In genomic region chr6:125377042-125377441, GRCm38 (mm10) we compare ENCODE assay signal across 18 mouse cellular contexts. TPM values are rescaled to one million over a fixed set of nuclear protein-coding genes. Genes with fewer than 3 reads are reported as not detected.
DNase-seq lines count a peak whose midpoint lies in the region; ATAC-seq and TF ChIP-seq lines count a peak whose summit lies in the region.
"Had no signal": no experiment of that assay in that cellular context is flagged by ENCODE, and none has a peak within 500 bp of the region (broad histone marks: within the 10 kb centered on the region; RNA-seq: fewer than 3 reads in every experiment).

No protein-coding gene starts in this region.

- peak; percentile 39; the same call in 1 of the 2 replicates for ATAC-seq in hindbrain, embryonic 12.5 days (ENCODE audit: low FRiP score)
- ATAC-seq in hindbrain, postnatal 0 days, result no peak
- ATAC-seq: forebrain, embryonic 13.5 days; midbrain, embryonic 15.5 days had no signal

- 39% methylated on average over 6 of the region's 6 CpGs for WGBS in hindbrain, embryonic 12.5 days
- WGBS in hindbrain, postnatal 0 days, result 41% methylated on average over 6 of the region's 6 CpGs

- no peaks in the 10 kb centered on the region for H3K9me3 ChIP-seq in hindbrain, embryonic 12.5 days (replicated peaks)
- no peaks in the 10 kb centered on the region for H3K9me3 ChIP-seq in hindbrain, postnatal 0 days (ENCODE audit: low read length)
- H3K9me3 ChIP-seq: forebrain, embryonic 13.5 days; heart, embryonic 15.5 days; hindbrain, embryonic 13.5 days; midbrain, embryonic 15.5 days had no signal

- H3K4me2 ChIP-seq in hindbrain, embryonic 12.5 days (replicated peaks), result no peak overlapping the region
- no peak overlapping the region for H3K4me2 ChIP-seq in hindbrain, postnatal 0 days (ENCODE audit: low read depth, low read length)
- H3K4me2 ChIP-seq: forebrain, embryonic 13.5 days; heart, embryonic 15.5 days; hindbrain, embryonic 13.5 days; midbrain, embryonic 15.5 days had no signal

- H3K9ac ChIP-seq in hindbrain, embryonic 12.5 days, result no peak overlapping the region
- H3K9ac ChIP-seq in hindbrain, postnatal 0 days (replicated peaks; ENCODE audit: low read length), result no peak overlapping the region
- H3K9ac ChIP-seq: forebrain, embryonic 13.5 days; heart, embryonic 15.5 days; hindbrain, embryonic 13.5 days; midbrain, embryonic 15.5 days had no signal

- peaks cover 32% of the 10 kb centered on the region for H3K4me1 ChIP-seq in hindbrain, embryonic 12.5 days
- H3K4me1 ChIP-seq in hindbrain, postnatal 0 days (ENCODE audit: insufficient read depth, low read length), result 0 out of 2 replicates have a peak, but pooled peaks cover 6% of the 10 kb centered on the region

- no peaks in the 10 kb centered on the region for H3K36me3 ChIP-seq in hindbrain, embryonic 12.5 days
- H3K36me3 ChIP-seq in hindbrain, postnatal 0 days (ENCODE audit: insufficient read depth, low read length), result no peaks in the 10 kb centered on the region
- H3K36me3 ChIP-seq: heart, embryonic 15.5 days; hindbrain, embryonic 13.5 days; midbrain, embryonic 15.5 days had no signal

- H3K27me3 ChIP-seq in hindbrain, embryonic 12.5 days, result peaks cover 69% of the 10 kb centered on the region
- peaks cover 34% of the 10 kb centered on the region for H3K27me3 ChIP-seq in hindbrain, postnatal 0 days (ENCODE audit: insufficient read depth, low read length)

- H3K4me3 ChIP-seq in hindbrain, embryonic 12.5 days, result no peak overlapping the region
- no peak overlapping the region for H3K4me3 ChIP-seq in hindbrain, postnatal 0 days (ENCODE audit: low read length)
- H3K4me3 ChIP-seq: forebrain, embryonic 13.5 days; gastrocnemius, adult 2 months; heart, embryonic 15.5 days; hindbrain, embryonic 13.5 days; midbrain, embryonic 15.5 days had no signal

- TF ChIP-seq CTCF in hindbrain, postnatal 0 days (IDR thresholded peaks at IDR 0.05; ENCODE audit: low read depth), result no peak

- DNase-seq in hindbrain, postnatal 0 days (ENCODE audit: low spot score), result no peak
- DNase-seq in 3T3-L1 (ENCODE audit: low read depth, low spot score), result peak; percentile 76
- DNase-seq in NIH3T3 (ENCODE audit: low read depth), result peak; percentile 68
- DNase-seq in mesoderm, embryonic 11.5 days (ENCODE audit: low read depth, low spot score), result peak; percentile 54
- no peak for DNase-seq in ovary, adult 18-20 months (ENCODE audit: low spot score)
- no peak for DNase-seq in lung, postnatal 10 days
- DNase-seq: cerebellum, adult 11 months; cerebellum, postnatal 36 days; gastrocnemius, adult 2 months; heart, adult 18-20 months; lung, adult 2 months; spleen, adult 18-20 months had no signal

- no peak overlapping the region for H3K27ac ChIP-seq in hindbrain, embryonic 12.5 days
- H3K27ac ChIP-seq in hindbrain, postnatal 0 days, result no peak overlapping the region
- H3K27ac ChIP-seq: forebrain, embryonic 13.5 days; gastrocnemius, adult 2 months; heart, embryonic 15.5 days; hindbrain, embryonic 13.5 days; macrophage; midbrain, embryonic 15.5 days had no signal

RNA-seq across cellular contexts. Expression of gene Plekhg6, which starts 3.6 kb away (rescaled TPM):
- 0.18 and 0.22 TPM in 2 replicates for polyA plus RNA-seq in hindbrain, embryonic 12.5 days (2016; fragmentation: Nextera tagmentation; extraction: Ambion mirVana)
- 0.68 and 0.86 TPM in 2 replicates for total RNA-seq in hindbrain, postnatal 0 days (2014; rRNA removed)
- 0.32 and 0.74 TPM in 2 replicates for polyA plus RNA-seq in hindbrain, postnatal 0 days (2015; fragmentation: Nextera tagmentation; extraction: Ambion mirVana)
- total RNA-seq: gastrocnemius, adult 2 months; heart, adult 18-20 months had no signal
- polyA plus RNA-seq: macrophage had no signal

RNA-seq across cellular contexts. Expression of gene Tnfrsf1a, which starts 27.9 kb away (rescaled TPM):
- 29.9 and 32.6 TPM in 2 replicates for polyA plus RNA-seq in hindbrain, embryonic 12.5 days (2016; fragmentation: Nextera tagmentation; extraction: Ambion mirVana)
- 12.2 and 18.0 TPM in 2 replicates for total RNA-seq in hindbrain, postnatal 0 days (2014; rRNA removed)
- polyA plus RNA-seq in hindbrain, postnatal 0 days (2015; fragmentation: Nextera tagmentation; extraction: Ambion mirVana), result 15.5 and 16.3 TPM in 2 replicates

RNA-seq across cellular contexts. Expression of gene Scnn1a, which starts 56.6 kb away (rescaled TPM):
- polyA plus RNA-seq in hindbrain, embryonic 12.5 days (2016; fragmentation: Nextera tagmentation; extraction: Ambion mirVana), result 0.48 and 0.49 TPM in 2 replicates
- 1.7 and 3.0 TPM in 2 replicates for total RNA-seq in hindbrain, postnatal 0 days (2014; rRNA removed)
- 1.00 and 1.2 TPM in 2 replicates for polyA plus RNA-seq in hindbrain, postnatal 0 days (2015; fragmentation: Nextera tagmentation; extraction: Ambion mirVana)

Comparison
In these comparisons a context has a peak if more than half of its experiments do, and no peak if none do; other contexts are left out.
1. DNase-seq: peak in 3T3-L1 (single experiment), NIH3T3 (single experiment) and mesoderm, embryonic 11.5 days (single experiment); none in hindbrain, postnatal 0 days (single experiment), ovary, adult 18-20 months (single experiment) and lung, postnatal 10 days (single experiment).